Mouse (Mus musculus): ENCODE measurements at regions not wholly inside any gene's neighbourhood (a gene's known extent, or its start where the extent isn't known, plus 50 kb on each side); places are given as distances from the start of the nearest gene placed in this dataset.
"Not testable (repeated sequence)": the region's sequence is repeated elsewhere in the genome, so short reads cannot be mapped to it uniquely, and the experiment has no call there.

GRCm38 (mm10) chr6:19855476-19855875 lies 989.4 kb downstream of the Ankrd7 start:
- intact Hi-C loops (cut with DNase I); DNase-seq (ENCODE audit: low spot score in 2 of 2): not testable (repeated sequence)

GRCm38 (mm10) chr6:19864101-19864500 lies 998.0 kb downstream of the Ankrd7 start:
- no peak for DNase-seq (ENCODE audit: low spot score in 2 of 2)
- intact Hi-C loops (cut with DNase I) = no loop called here

GRCm38 (mm10) chr6:19869697-19870096 lies 1003.6 kb downstream of the Ankrd7 start:
- DNase-seq (ENCODE audit: low spot score in 2 of 2) = no peak
- intact Hi-C loops (cut with DNase I) = no loop called here

- no peak for DNase-seq (ENCODE audit: low spot score in 2 of 2)
- intact Hi-C loops (cut with DNase I) = no loop called here
Observed at GRCm38 (mm10) chr6:19911181-19911580, 1045.1 kb downstream of the Ankrd7 start.

GRCm38 (mm10) chr6:19941784-19942183 lies 1075.7 kb downstream of the Ankrd7 start:
- DNase-seq (ENCODE audit: low spot score in 2 of 2); intact Hi-C loops (cut with DNase I): not testable (repeated sequence)

- no peak for DNase-seq (ENCODE audit: low spot score in 2 of 2)
- intact Hi-C loops (cut with DNase I) = no loop called here
Observed at GRCm38 (mm10) chr6:19944334-19944733, 1078.2 kb downstream of the Ankrd7 start.

- intact Hi-C loops (cut with DNase I) = no loop called here
- no peak for DNase-seq (ENCODE audit: low spot score in 2 of 2)
Observed at GRCm38 (mm10) chr6:19945693-19946092, 1079.6 kb downstream of the Ankrd7 start.

GRCm38 (mm10) chr6:19975898-19976297 lies 1109.8 kb downstream of the Ankrd7 start:
- intact Hi-C loops (cut with DNase I) = no loop called here
- no peak for DNase-seq (ENCODE audit: low spot score in 2 of 2)

- DNase-seq (ENCODE audit: low spot score in 2 of 2) = no peak
- intact Hi-C loops (cut with DNase I) = no loop called here
Observed at GRCm38 (mm10) chr6:19991829-19992228, 1125.7 kb downstream of the Ankrd7 start.

- intact Hi-C loops (cut with DNase I) = no loop called here
- no peak for DNase-seq (ENCODE audit: low spot score in 2 of 2)
Observed at GRCm38 (mm10) chr6:20028466-20028865, 1162.3 kb downstream of the Ankrd7 start.

- intact Hi-C loops (cut with DNase I) = no loop called here
- peak; percentile 35 to 89 for DNase-seq (ENCODE audit: low spot score in 2 of 2)
Observed at GRCm38 (mm10) chr6:20037769-20038168, 1171.7 kb downstream of the Ankrd7 start.

GRCm38 (mm10) chr6:20078666-20079065 lies 1136.6 kb upstream of the Kcnd2 start:
- DNase-seq (ENCODE audit: low spot score in 2 of 2) = no peak

GRCm38 (mm10) chr6:20092057-20092917 lies 1123.0 kb upstream of the Kcnd2 start:
- no peak for DNase-seq (ENCODE audit: low spot score in 2 of 2)
- intact Hi-C loops (cut with DNase I) = no loop called here

More at GRCm38 (mm10) chr6:20078666-20079065, 1136.6 kb upstream of the Kcnd2 start:
- intact Hi-C loops (cut with DNase I) = no loop called here

GRCm38 (mm10) chr6:20133991-20134390 lies 1081.3 kb upstream of the Kcnd2 start:
- DNase-seq (ENCODE audit: low spot score in 2 of 2); intact Hi-C loops (cut with DNase I): not testable (repeated sequence)

GRCm38 (mm10) chr6:20137546-20137945 lies 1077.8 kb upstream of the Kcnd2 start:
- intact Hi-C loops (cut with DNase I) = no loop called here
- DNase-seq (ENCODE audit: low spot score in 2 of 2) = no peak
